Mouse (Mus musculus): Measurements from ENCODE around the gene Klf1. TPM values are rescaled to one million over a fixed set of nuclear protein-coding genes. Genes with fewer than 3 reads are reported as not detected.

Gene Klf1
- total RNA-seq, 2 experiments from 2014 or later: not detected

- intact Hi-C loops (cut with DNase I): no loop called here
- DNase-seq (ENCODE audit: extremely low spot score in 1 of 2, low spot score in 2 of 2): peak in 1 of 2 experiments; percentile 80
Measured at GRCm38 (mm10) chr8:84928456-84929306, 27.0 kb downstream of the Klf1 start.

GRCm38 (mm10) chr8:84930582-84930981, 28.9 kb downstream of the Klf1 start:
- no peak for DNase-seq (ENCODE audit: extremely low spot score in 1 of 2, low spot score in 2 of 2)
- intact Hi-C loops (cut with DNase I): no loop called here

GRCm38 (mm10) chr8:84933767-84934559, 32.2 kb downstream of the Klf1 start:
- peak in 1 of 2 experiments; percentile 40 for DNase-seq (ENCODE audit: extremely low spot score in 1 of 2, low spot score in 2 of 2)

GRCm38 (mm10) chr8:84934860-84935259, 33.1 kb downstream of the Klf1 start:
- peak in 1 of 2 experiments; percentile 65 for DNase-seq (ENCODE audit: extremely low spot score in 1 of 2, low spot score in 2 of 2)
- intact Hi-C loops (cut with DNase I): no loop called here

More at GRCm38 (mm10) chr8:84933767-84934559, 32.2 kb downstream of the Klf1 start:
- intact Hi-C loops (cut with DNase I): no loop called here

- intact Hi-C loops (cut with DNase I): no loop called here
- peak in 1 of 2 experiments; percentile 43 for DNase-seq (ENCODE audit: extremely low spot score in 1 of 2, low spot score in 2 of 2)
Measured at GRCm38 (mm10) chr8:84935489-84935888, 33.8 kb downstream of the Klf1 start.

- intact Hi-C loops (cut with DNase I): no loop called here
- peak in 1 of 2 experiments; percentile 55 for DNase-seq (ENCODE audit: extremely low spot score in 1 of 2, low spot score in 2 of 2)
Measured at GRCm38 (mm10) chr8:84936041-84936961, 34.6 kb downstream of the Klf1 start.

GRCm38 (mm10) chr8:84936962-84937546, 35.3 kb downstream of the Klf1 start, which contains the start of gene Mast1:
Gene Mast1, minus strand, starts transcription at chr8:84937359.
- intact Hi-C loops (cut with DNase I): no loop called here
- peak; percentile 56 to 87 for DNase-seq (ENCODE audit: extremely low spot score in 1 of 2, low spot score in 2 of 2)

- DNase-seq (ENCODE audit: extremely low spot score in 1 of 2, low spot score in 2 of 2): no peak
- intact Hi-C loops (cut with DNase I): no loop called here
Measured at GRCm38 (mm10) chr8:84937620-84938485, 36.1 kb downstream of the Klf1 start.

GRCm38 (mm10) chr8:84943699-84944098, 42.0 kb downstream of the Klf1 start:
- intact Hi-C loops (cut with DNase I): no loop called here

GRCm38 (mm10) chr8:84944478-84945160, 42.9 kb downstream of the Klf1 start:
- intact Hi-C loops (cut with DNase I): no loop called here
- peak; percentile 72 to 89 for DNase-seq (ENCODE audit: extremely low spot score in 1 of 2, low spot score in 2 of 2)

More at GRCm38 (mm10) chr8:84943699-84944098, 42.0 kb downstream of the Klf1 start:
- DNase-seq (ENCODE audit: extremely low spot score in 1 of 2, low spot score in 2 of 2): no peak

GRCm38 (mm10) chr8:84945235-84945632, 43.5 kb downstream of the Klf1 start:
- DNase-seq (ENCODE audit: extremely low spot score in 1 of 2, low spot score in 2 of 2): peak; percentile 80 to 83
- intact Hi-C loops (cut with DNase I): no loop called here

GRCm38 (mm10) chr8:84945633-84946527, 44.2 kb downstream of the Klf1 start:
- peak in 1 of 2 experiments; percentile 76 for DNase-seq (ENCODE audit: extremely low spot score in 1 of 2, low spot score in 2 of 2)
- intact Hi-C loops (cut with DNase I): no loop called here

- intact Hi-C loops (cut with DNase I): no loop called here
- DNase-seq (ENCODE audit: extremely low spot score in 1 of 2, low spot score in 2 of 2): peak in 1 of 2 experiments; percentile 44
Measured at GRCm38 (mm10) chr8:84946528-84947240, 45.0 kb downstream of the Klf1 start, which contains the start of gene Rtbdn. Gene Rtbdn, plus strand, starts transcription at chr8:84946991.

GRCm38 (mm10) chr8:84947241-84947545, 45.5 kb downstream of the Klf1 start:
- no peak for DNase-seq (ENCODE audit: extremely low spot score in 1 of 2, low spot score in 2 of 2)
- intact Hi-C loops (cut with DNase I): no loop called here

- no peak for DNase-seq (ENCODE audit: extremely low spot score in 1 of 2, low spot score in 2 of 2)
- intact Hi-C loops (cut with DNase I): no loop called here
Measured at GRCm38 (mm10) chr8:84949753-84950152, 48.0 kb downstream of the Klf1 start.

Measured in left cerebral cortex, postnatal 10 days (tissue).